Mouse (Mus musculus) small intestine, adult 2 months (tissue): ENCODE measurements around the gene Tpst2.

Source experiments
- CTCF ChIP-seq: fragments of 200-500 bp; IDR thresholded peaks from 2 replicates; pipeline ENCODE4 v1.5.1; 2012; ENCODE audit warnings: low read depth, mild to moderate bottlenecking, control low read depth, inconsistent platforms, low read length, moderate library complexity, mixed read lengths; ENCODE audit not compliant: insufficient replicate concordance, insufficient read length; ENCODE audit errors: extremely low read depth
- POLR2A ChIP-seq: fragments of 200-500 bp; IDR thresholded peaks from 2 replicates; pipeline ENCODE4 v1.6.1; 2012; ENCODE audit warnings: low read depth, mild to moderate bottlenecking, control low read depth, inconsistent platforms, low read length, moderate library complexity

- TF ChIP-seq POLR2A (no peak), CTCF (no peak)
Measured at GRCm38 (mm10) chr5:112320379-112320778, 43.9 kb downstream of the Tpst2 start.
